Mouse (Mus musculus): ENCODE measurements around the gene Emilin1. TPM values are rescaled to one million over a fixed set of nuclear protein-coding genes. Genes with fewer than 3 reads are reported as not detected.

Emilin1 gene
- polyA plus RNA-seq, 1 experiment = 83.9 TPM

DNA sequence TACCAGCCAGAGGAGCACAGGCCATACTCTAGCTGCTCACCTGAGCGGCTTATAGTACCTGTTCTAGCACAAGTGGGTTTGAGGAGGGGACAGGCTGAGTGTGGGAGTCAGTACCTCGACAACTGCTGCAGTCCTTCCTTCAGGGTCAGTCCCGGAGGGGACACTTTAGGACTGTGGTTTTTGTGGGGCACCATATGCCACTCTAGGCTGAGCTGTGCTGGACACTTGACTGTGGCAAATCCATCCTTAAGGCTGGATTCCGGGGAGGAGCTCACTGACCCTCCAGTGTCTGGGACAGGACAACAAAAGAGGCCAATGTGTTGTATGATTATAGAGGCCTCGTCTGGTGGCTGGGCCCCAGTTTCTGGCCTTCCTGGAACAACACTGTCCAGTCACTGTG is 39.3 kb downstream of the Emilin1 start:
- no peak for DNase-seq (ENCODE audit: low read depth in 1 of 2, low spot score in 2 of 2)
- 80% methylated on average over 5 of the region's 5 CpGs for WGBS
- no peak overlapping the region for H3K4me3 ChIP-seq (ENCODE audit: extremely low read depth, insufficient read depth, insufficient read length)
- peaks cover 25% of the 10 kb centered on the region for H3K36me3 ChIP-seq (ENCODE audit: control insufficient read depth, insufficient read depth, low read length)
- H3K27me3 ChIP-seq (ENCODE audit: control insufficient read depth, insufficient read depth, low read length) = no peaks in the 10 kb centered on the region
- TF ChIP-seq POLR2A (IDR thresholded peaks at IDR 0.05; ENCODE audit: low read depth, low read length) = no peak
- TF ChIP-seq CTCF (IDR thresholded peaks at IDR 0.05; ENCODE audit: extremely low read depth, insufficient read depth, insufficient read length, insufficient replicate concordance) = no peak
- peaks cover 3% of the 10 kb centered on the region; the same call in 1 of the 2 replicates for H3K4me1 ChIP-seq (ENCODE audit: control insufficient read depth, insufficient read depth, insufficient read length)
- no peak overlapping the region for H3K27ac ChIP-seq (ENCODE audit: insufficient read depth, low read length)

DNA sequence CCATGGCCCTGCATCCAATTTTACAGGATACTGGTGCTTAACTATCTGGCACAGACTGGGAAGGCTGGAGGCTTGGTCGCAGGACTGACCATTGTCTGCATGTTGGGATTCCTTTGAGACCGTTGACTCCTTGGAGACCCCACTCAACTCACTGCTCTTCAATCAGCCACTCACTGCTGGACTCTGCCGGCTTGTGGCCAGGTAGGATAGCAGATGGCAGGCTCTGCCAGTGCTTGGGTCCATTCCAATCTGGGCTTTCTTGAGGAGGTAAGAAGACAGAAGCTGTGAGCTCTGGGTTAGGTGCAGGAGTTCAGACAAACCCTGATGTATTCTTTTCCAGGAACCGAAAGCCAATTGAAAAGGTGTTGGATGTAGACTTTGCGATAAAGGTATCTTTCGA is 40.9 kb downstream of the Emilin1 start:
- no peak for DNase-seq (ENCODE audit: low read depth in 1 of 2, low spot score in 2 of 2)
- Histone ChIP-seq H3K27me3 (ENCODE audit: control insufficient read depth, insufficient read depth, low read length) (no peaks in the 10 kb centered on the region), H3K36me3 (ENCODE audit: control insufficient read depth, insufficient read depth, low read length) (peaks cover 35% of the 10 kb centered on the region), H3K27ac (ENCODE audit: insufficient read depth, low read length) (no peak overlapping the region), H3K4me3 (ENCODE audit: extremely low read depth, insufficient read depth, insufficient read length) (no peak overlapping the region), H3K4me1 (ENCODE audit: control insufficient read depth, insufficient read depth, insufficient read length) (peaks cover 15% of the 10 kb centered on the region; the same call in 1 of the 2 replicates)
- no peak for TF ChIP-seq CTCF (IDR thresholded peaks at IDR 0.05; ENCODE audit: extremely low read depth, insufficient read depth, insufficient read length, insufficient replicate concordance)
- no peak for TF ChIP-seq POLR2A (IDR thresholded peaks at IDR 0.05; ENCODE audit: low read depth, low read length)
- 94% methylated on average over 6 of the region's 6 CpGs for WGBS

DNA sequence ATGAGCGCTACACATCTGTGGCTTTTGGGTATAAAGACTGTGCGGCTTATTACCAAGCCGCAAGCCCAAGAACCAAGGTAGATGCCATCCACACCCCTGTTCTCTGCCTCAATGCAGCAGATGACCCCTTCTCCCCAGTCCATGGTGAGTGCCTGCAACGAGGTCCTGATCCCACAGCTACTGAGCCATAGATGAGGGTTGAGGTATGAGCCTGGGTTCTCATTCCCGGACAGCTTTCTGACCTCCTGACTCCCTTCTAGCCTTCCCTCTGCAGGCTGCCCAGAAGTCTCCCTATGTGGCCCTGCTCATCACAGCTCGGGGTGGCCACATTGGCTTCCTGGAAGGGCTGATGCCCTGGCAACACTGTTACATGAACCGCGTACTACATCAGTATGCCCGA is 41.4 kb downstream of the Emilin1 start:
- no peak for DNase-seq (ENCODE audit: low read depth in 1 of 2, low spot score in 2 of 2)
- H3K27me3 ChIP-seq (ENCODE audit: control insufficient read depth, insufficient read depth, low read length) = no peaks in the 10 kb centered on the region
- WGBS = 91% methylated on average over 9 of the region's 9 CpGs
- H3K4me3 ChIP-seq (ENCODE audit: extremely low read depth, insufficient read depth, insufficient read length) = no peak overlapping the region
- TF ChIP-seq CTCF (IDR thresholded peaks at IDR 0.05; ENCODE audit: extremely low read depth, insufficient read depth, insufficient read length, insufficient replicate concordance) = no peak
- TF ChIP-seq POLR2A (IDR thresholded peaks at IDR 0.05; ENCODE audit: low read depth, low read length) = no peak
- peaks cover 16% of the 10 kb centered on the region; the same call in 1 of the 2 replicates for H3K4me1 ChIP-seq (ENCODE audit: control insufficient read depth, insufficient read depth, insufficient read length)
- H3K27ac ChIP-seq (ENCODE audit: insufficient read depth, low read length) = no peak overlapping the region
- peaks cover 35% of the 10 kb centered on the region for H3K36me3 ChIP-seq (ENCODE audit: control insufficient read depth, insufficient read depth, low read length)

DNA sequence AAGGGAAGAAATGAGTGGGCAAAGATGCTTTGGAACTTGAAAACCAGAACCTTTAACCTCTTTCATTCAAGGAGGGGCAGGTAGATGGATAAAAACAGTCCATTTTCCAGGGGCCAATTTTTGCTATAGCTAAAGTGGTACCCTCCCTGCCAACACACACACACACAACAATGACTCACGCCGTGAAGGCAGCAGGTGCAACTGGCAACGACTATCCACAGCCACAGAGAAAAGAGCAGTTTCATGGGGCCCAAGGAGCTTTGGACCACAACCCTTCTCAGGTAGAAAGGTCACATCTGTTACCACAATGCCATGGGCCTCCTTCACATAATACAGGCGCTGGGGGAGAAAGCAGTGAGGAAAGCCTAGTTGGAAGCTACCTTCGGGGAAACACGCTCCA is 42.5 kb downstream of the Emilin1 start:
- TF ChIP-seq POLR2A (IDR thresholded peaks at IDR 0.05; ENCODE audit: low read depth, low read length) = no peak
- TF ChIP-seq CTCF (IDR thresholded peaks at IDR 0.05; ENCODE audit: extremely low read depth, insufficient read depth, insufficient read length, insufficient replicate concordance) = no peak
- Histone ChIP-seq H3K4me3 (ENCODE audit: extremely low read depth, insufficient read depth, insufficient read length) (no peak overlapping the region), H3K36me3 (ENCODE audit: control insufficient read depth, insufficient read depth, low read length) (peaks cover 35% of the 10 kb centered on the region), H3K27ac (ENCODE audit: insufficient read depth, low read length) (no peak overlapping the region), H3K27me3 (ENCODE audit: control insufficient read depth, insufficient read depth, low read length) (no peaks in the 10 kb centered on the region), H3K4me1 (ENCODE audit: control insufficient read depth, insufficient read depth, insufficient read length) (peaks cover 18% of the 10 kb centered on the region; the same call in 1 of the 2 replicates)
- WGBS = 89% methylated on average over 6 of the region's 6 CpGs
- DNase-seq (ENCODE audit: low read depth in 1 of 2, low spot score in 2 of 2) = no peak

DNA sequence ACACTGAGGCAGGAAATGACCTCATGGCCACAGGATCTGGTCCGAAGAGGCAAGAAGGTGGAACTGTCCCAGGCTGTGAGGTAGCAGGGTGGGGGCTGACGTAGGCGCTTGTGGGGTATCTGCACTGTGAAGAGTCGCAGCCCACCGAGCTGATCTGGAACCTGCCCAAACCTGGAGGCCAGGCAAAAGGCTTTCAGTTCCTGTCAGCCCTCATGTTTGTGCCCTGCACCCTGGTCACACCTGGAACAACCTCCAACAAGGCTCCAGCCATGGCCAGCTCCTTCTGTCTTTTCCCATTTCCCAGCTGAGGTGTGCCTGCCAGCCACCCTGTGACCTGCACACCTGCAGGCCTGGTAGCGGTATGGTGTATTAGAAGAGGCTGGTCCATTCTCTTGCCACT is 44.7 kb downstream of the Emilin1 start:
- WGBS = 87% methylated on average over 6 of the region's 6 CpGs
- H3K4me3 ChIP-seq (ENCODE audit: extremely low read depth, insufficient read depth, insufficient read length) = no peak overlapping the region
- no peak for TF ChIP-seq POLR2A (IDR thresholded peaks at IDR 0.05; ENCODE audit: low read depth, low read length)
- TF ChIP-seq CTCF (IDR thresholded peaks at IDR 0.05; ENCODE audit: extremely low read depth, insufficient read depth, insufficient read length, insufficient replicate concordance) = no peak

DNA sequence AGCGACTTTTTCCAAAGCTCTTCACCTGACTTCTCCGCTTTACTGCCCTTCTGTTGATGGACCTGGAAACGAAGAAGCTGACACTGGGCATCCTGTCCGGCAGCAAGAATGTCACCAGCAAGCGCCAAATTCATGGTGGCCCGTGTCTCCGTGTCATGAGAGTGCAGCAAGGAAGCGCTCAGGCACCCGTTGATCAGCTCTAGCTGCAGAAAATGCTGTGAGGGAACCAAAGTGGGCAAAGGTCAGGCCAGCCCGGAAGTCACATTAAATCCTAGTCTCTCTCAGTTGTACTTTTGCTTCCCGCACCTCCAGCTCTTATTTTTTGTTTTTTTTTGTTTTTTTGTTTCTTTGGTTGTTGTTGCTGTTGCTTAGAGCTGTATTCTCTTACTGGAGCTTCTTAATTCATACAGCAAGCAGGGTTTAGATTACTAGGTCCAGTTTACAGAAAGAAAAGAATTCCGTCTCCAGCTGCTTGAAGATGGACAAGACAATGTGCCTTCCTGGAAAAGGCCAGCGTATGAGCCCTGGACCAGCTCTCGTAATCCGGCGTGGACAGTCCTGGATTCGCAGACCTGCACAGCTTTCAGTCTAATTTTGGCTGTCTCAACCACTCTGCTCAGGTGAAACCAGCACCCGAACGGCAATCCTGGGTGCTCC is 46.1 kb downstream of the Emilin1 start:
- no peaks in the 10 kb centered on the region for H3K27me3 ChIP-seq (ENCODE audit: control insufficient read depth, insufficient read depth, low read length)
- TF ChIP-seq POLR2A (IDR thresholded peaks at IDR 0.05; ENCODE audit: low read depth, low read length) (no peak), CTCF (IDR thresholded peaks at IDR 0.05; ENCODE audit: extremely low read depth, insufficient read depth, insufficient read length, insufficient replicate concordance) (no peak)
- H3K27ac ChIP-seq (ENCODE audit: insufficient read depth, low read length) = peak overlapping the region; percentile 72
- 34% methylated on average over 19 of the region's 19 CpGs for WGBS
- no peak for DNase-seq (ENCODE audit: low read depth in 1 of 2, low spot score in 2 of 2)
- H3K4me1 ChIP-seq (ENCODE audit: control insufficient read depth, insufficient read depth, insufficient read length) = peaks cover 24% of the 10 kb centered on the region
- H3K36me3 ChIP-seq (ENCODE audit: control insufficient read depth, insufficient read depth, low read length) = peaks cover 24% of the 10 kb centered on the region
- peak overlapping the region; percentile 81 for H3K4me3 ChIP-seq (ENCODE audit: extremely low read depth, insufficient read depth, insufficient read length)

More for the DNA sequence above, 44.7 kb downstream of the Emilin1 start:
- Histone ChIP-seq H3K27me3 (ENCODE audit: control insufficient read depth, insufficient read depth, low read length) (no peaks in the 10 kb centered on the region), H3K4me1 (ENCODE audit: control insufficient read depth, insufficient read depth, insufficient read length) (peaks cover 24% of the 10 kb centered on the region), H3K36me3 (ENCODE audit: control insufficient read depth, insufficient read depth, low read length) (peaks cover 35% of the 10 kb centered on the region), H3K27ac (ENCODE audit: insufficient read depth, low read length) (no peak overlapping the region)
- DNase-seq (ENCODE audit: low read depth in 1 of 2, low spot score in 2 of 2) = no peak

DNA sequence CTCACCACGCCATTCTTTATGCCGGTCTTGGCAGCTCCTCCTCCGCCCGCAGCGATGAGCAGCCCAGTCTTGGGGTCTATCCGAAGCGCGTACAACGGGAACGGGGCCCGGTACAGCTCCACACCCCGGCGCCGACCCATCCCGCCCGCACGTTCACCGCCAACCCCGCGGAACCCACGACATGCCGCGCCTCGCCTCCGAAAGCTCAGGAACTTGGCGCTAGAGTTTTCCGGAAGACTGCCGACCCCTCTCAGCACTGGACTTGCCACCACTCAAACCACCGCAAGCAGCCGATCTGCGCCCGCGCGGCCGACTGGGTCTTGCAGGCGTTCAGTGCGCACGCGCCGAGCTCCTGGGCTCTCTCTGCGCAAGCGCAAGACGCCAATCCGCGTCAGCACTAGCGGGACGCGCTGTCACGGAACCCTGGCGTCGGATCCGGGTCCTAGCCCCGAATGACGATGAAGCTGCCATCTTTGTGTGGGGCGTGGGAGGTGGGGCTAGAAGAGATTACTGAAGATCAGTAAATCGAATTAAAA is 46.8 kb downstream of the Emilin1 start, which contains the start of gene Preb:
Preb (minus strand) TSS at position 396 of the 536 bp plus-strand sequence.
- Histone ChIP-seq H3K4me3 (ENCODE audit: extremely low read depth, insufficient read depth, insufficient read length) (peak within 1 kb of the TSS; percentile 81), H3K27me3 (ENCODE audit: control insufficient read depth, insufficient read depth, low read length) (no peaks in the 10 kb centered on the region), H3K36me3 (ENCODE audit: control insufficient read depth, insufficient read depth, low read length) (peaks cover 17% of the 10 kb centered on the region), H3K4me1 (ENCODE audit: control insufficient read depth, insufficient read depth, insufficient read length) (peaks cover 24% of the 10 kb centered on the region), H3K27ac (ENCODE audit: insufficient read depth, low read length) (peak within 1 kb of the TSS; percentile 80)
- TF ChIP-seq CTCF (IDR thresholded peaks at IDR 0.05; ENCODE audit: extremely low read depth, insufficient read depth, insufficient read length, insufficient replicate concordance) (no peak), POLR2A (IDR thresholded peaks at IDR 0.05; ENCODE audit: low read depth, low read length) (peak; percentile 86)
- under 1% methylated on average over 56 of the region's 56 CpGs for WGBS
- DNase-seq (ENCODE audit: low read depth in 1 of 2, low spot score in 2 of 2) = peak; percentile 94 to 99
